Mouse (Mus musculus) mesoderm, embryonic 11.5 days (tissue): Measurements from ENCODE around the gene Cyp2d9.
"Not testable (repeated sequence)": the region's sequence is repeated elsewhere in the genome, so short reads cannot be mapped to it uniquely, and the experiment has no call there.

Experiments used
- DNase-seq: peaks from one replicate; pipeline ENCODE4 v3.0.0-alpha.2; 2012; ENCODE audit warnings: low read depth, low spot score

Cyp2d9 gene

DNA sequence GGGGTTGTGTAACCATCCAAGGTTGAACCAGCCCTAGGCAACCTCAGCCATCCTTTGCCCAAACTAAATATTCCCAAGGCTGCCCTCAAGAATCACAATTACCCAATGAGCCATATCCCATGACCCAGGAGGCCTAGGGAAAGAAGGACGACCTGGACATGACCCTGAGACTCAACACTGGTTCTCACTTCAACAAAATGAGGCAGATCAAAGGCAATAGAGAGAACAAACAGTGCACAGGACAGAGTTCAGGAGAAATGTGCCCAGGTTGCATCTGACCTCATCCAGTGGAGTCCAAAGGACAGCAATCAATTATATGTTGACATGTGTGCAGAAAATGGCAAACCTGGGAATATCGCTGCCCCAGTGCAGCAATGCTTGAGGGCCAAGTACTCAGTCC, 16.8 kb downstream of the Cyp2d9 start:
- DNase-seq, result not testable (repeated sequence)

DNA sequence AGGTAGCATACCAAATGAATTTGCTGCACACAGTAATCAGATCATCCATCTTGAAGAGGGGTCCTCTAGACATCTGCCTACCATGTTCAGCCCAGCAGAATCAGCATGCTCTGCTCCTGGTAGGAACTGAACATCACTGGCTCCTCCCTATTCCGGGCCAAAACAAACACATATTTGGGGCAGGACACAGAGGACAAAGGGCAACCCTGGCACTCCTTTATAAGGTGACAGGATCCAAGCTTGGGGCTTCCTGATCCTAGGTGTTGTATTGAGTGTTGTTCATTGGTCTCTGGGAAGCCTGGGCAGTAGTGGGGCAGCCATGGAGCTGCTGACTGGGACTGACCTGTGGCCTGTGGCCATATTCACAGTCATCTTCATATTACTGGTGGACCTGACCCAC, 18.9 kb downstream of the Cyp2d9 start:
- not testable (repeated sequence) for DNase-seq

DNA sequence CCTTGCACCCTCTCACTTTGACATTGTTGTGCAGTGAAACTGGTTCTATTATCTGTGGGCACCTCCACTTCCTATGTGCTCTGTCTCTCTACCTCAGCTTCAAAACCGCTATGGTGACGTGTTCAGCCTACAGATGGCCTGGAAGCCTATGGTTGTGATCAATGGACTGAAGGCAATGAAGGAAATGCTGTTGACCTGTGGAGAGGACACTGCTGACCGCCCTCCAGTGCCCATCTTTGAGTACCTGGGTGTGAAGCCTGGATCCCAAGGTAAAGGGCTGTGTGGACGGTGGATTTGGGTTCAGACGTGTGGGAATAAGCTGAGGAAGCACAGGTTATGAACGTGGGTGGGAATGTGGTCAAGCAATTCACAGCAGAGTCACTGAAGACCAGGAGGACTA, 20.3 kb downstream of the Cyp2d9 start:
- DNase-seq, result not testable (repeated sequence)

DNA sequence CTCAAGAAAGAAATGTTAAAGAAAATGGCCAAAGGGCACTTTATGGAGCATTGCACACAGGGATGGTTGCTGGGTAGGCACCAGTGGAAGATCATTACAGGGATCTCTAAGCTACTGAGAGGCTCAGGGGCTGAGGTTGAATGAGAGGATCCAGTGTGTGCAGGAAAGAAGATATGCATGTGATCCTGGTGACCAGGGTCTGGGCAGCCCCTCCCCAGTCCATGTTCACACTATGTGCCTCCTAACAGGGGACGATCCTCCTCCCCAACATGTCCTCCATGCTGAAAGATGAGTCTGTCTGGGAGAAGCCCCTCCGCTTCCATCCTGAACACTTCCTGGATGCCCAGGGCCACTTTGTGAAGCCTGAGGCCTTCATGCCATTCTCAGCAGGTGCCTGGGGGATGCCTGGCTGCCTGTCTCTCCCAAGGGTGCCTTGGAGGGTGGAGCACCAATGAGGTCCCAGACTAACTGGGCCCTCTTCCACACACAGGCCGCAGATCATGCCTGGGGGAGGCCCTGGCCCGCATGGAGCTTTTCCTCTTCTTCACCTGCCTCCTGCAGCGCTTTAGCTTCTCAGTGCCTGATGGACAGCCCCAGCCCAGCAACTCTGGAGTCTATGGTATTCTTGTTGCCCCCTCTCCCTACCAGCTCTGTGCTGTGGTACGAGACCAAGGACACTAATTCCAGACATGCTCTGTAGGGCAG, 23.0 kb downstream of the Cyp2d9 start:
- DNase-seq, result not testable (repeated sequence)

DNA sequence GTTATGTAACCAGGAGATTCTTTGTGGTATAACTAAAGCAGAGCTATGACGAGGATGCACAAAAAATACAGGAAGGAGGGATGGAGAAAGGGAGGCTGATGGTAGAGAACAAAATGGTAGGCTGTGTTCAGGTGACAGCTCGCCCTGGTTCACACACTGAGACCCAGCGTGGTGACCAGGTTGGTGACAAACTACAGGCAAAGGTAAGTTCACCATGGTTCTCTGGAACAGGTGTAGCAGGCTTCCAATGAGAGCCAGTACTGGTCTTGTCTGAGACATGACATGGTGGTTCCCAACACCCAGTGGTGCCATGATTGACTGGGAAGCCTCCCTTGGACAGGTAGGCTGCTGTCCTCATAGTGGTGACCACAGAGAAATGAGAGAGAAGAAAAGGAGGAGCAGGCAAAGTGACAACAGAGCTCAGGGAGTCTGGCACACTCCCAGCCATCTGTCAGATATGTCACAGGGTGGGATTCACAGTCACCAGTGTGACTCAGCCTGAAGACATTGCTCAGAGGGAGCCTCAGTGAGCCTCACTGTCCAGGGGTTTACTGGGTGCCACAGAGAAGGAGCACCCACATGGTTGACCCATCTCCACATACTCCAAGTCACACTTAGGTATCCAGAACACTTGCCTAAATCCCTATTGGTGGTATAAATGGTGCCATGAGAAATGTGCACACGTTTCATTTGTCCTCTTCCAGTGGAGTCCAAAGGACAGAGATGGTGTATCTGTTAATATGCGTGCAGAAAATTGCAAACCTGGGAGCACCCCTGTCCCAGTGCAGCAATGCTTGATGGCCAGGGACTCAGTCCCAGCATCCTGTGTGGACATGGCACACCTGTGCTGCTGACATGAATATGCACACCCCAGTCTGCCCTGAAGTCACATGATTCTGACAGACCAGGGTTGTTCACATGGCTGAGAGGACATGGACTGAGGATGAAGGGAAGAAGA, 24.1 kb downstream of the Cyp2d9 start:
- no peak for DNase-seq

DNA sequence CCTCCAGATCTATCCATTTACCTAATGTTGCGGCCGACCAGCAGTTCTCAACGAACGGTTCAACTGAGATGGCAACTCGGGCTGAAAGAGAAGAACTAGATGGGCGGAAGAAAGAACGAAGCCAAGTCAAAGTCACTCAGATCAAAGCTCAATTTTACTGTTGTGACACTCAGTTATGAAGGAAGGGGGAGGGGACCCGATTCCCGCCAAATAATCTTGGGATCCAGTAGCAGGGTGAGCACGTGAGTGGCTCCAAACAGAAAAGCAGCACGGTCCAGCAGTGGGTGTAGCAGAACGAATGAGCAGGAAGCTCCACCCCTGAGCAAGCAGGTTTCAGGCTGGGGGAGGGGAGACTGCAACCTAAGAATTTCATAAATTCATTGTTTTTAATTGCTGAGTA, 26.0 kb downstream of the Cyp2d9 start:
- not testable (repeated sequence) for DNase-seq

DNA sequence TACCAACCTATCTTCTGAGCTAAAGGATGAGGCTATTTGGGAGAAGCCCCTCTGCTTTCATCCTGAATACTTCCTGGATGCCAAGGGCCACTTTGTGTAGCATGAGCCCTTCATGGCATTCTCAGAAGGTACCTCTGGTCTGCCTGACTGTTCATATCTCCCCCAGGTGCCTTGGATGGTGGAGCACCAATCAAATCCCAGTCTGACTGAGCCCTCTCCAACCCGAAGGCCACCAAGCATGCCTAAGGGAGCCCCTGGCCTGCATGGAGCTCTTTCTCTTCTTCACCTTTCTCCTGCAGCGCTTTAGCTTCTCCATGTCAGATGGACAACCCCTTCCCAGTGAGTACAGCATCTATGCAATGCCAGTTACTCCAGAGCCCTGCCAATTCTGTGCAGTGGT, 31.5 kb downstream of the Cyp2d9 start:
- no peak for DNase-seq

DNA sequence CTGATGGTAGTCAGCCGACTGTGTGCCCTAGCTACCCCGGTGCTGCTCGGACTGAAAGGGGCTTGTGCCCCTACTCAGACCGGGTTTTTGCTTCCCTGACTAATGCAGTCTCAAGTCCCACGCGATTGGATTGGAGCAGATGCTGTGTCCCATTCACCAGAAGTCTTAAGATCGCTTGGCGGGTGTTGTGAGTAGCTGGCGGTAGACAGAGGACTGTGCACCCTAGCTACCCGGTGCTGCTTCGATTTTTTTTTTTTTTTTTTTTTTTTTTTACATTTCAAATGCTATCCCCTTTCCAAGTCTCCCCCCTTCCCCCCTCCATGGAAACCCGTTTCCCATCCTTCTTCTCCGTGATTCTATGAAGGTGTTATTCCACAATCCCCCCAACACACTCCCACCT, 61.0 kb downstream of the Cyp2d9 start:
- DNase-seq, result not testable (repeated sequence)
